Mouse (Mus musculus): ENCODE measurements around the gene Lctl.

GRCm38 (mm10) chr9:64160471-64160870 is 43.5 kb downstream of the Lctl start:
- TF ChIP-seq HCFC1 (IDR thresholded peaks at IDR 0.05; ENCODE audit: borderline replicate concordance, insufficient read depth, low read length) (no peak), CHD2 (IDR thresholded peaks at IDR 0.05; ENCODE audit: low read depth, low read length) (no peak)
